Mouse (Mus musculus) heart, embryonic 15.5 days (tissue): ENCODE measurements at regions not wholly inside any gene's neighbourhood (a gene's known extent, or its start where the extent isn't known, plus 50 kb on each side); places are given as distances from the start of the nearest gene placed in this dataset.

Source experiments
- ATAC-seq: fragments of 200-750 bp; cut with Nextera tagmentation; replicated peaks from 2 replicates; pipeline ENCODE4 v1.8.0; 2017; ENCODE audit warnings: low read depth, moderate TSS enrichment; ENCODE audit not compliant: insufficient number of reproducible peaks, insufficient read depth, low FRiP score
- H3K27ac ChIP-seq: fragments of 300-500 bp; sonication (generic); 2 replicates; pipeline ENCODE4 v1.5.1; 2015; ENCODE audit warnings: mild to moderate bottlenecking, inconsistent platforms
- H3K27me3 ChIP-seq: fragments of 300-500 bp; sonication (generic); 2 replicates; pipeline ENCODE4 v1.6.1; 2015; ENCODE audit warnings: inconsistent platforms
- H3K36me3 ChIP-seq: fragments of 300-500 bp; sonication (generic); 2 replicates; pipeline ENCODE4 v1.6.1; 2015; ENCODE audit warnings: mild to moderate bottlenecking, inconsistent platforms
- H3K4me1 ChIP-seq: fragments of 300-500 bp; sonication (generic); replicated peaks from 2 replicates; pipeline ENCODE4 v1.6.1; 2015; ENCODE audit warnings: inconsistent platforms
- H3K4me2 ChIP-seq: fragments of 300-500 bp; sonication (generic); 2 replicates; pipeline ENCODE4 v1.6.1; 2015; ENCODE audit warnings: inconsistent platforms, mild to moderate bottlenecking, moderate library complexity
- H3K4me3 ChIP-seq: fragments of 300-500 bp; sonication (generic); 2 replicates; pipeline ENCODE4 v1.5.1; 2015; ENCODE audit warnings: mild to moderate bottlenecking, inconsistent platforms
- H3K9ac ChIP-seq: fragments of 300-500 bp; sonication (generic); 2 replicates; pipeline ENCODE4 v1.6.1; 2015; ENCODE audit warnings: mild to moderate bottlenecking, inconsistent platforms
- H3K9me3 ChIP-seq: fragments of 300-500 bp; sonication (generic); replicated peaks from 2 replicates; pipeline ENCODE4 v1.6.1; 2016; ENCODE audit warnings: inconsistent platforms
- WGBS: fragments of 180-500 bp; shearing (Covaris S2); methylation state at CpG from one replicate; pipeline ENCODE4 v1.1.7; 2015; ENCODE audit warnings: mixed read lengths; 5-methylcytosine and 5-hydroxymethylcytosine counted together

- 67% methylated on average over 3 of the region's 3 CpGs for WGBS
- no peak overlapping the region for H3K4me2 ChIP-seq
- no peak overlapping the region for H3K4me3 ChIP-seq
- no peak overlapping the region for H3K9ac ChIP-seq
- no peaks in the 10 kb centered on the region for H3K27me3 ChIP-seq
- no peaks in the 10 kb centered on the region for H3K4me1 ChIP-seq
- H3K27ac ChIP-seq: no peak overlapping the region
- ATAC-seq: no peak
- no peaks in the 10 kb centered on the region for H3K36me3 ChIP-seq
- H3K9me3 ChIP-seq: no peaks in the 10 kb centered on the region
These were observed 491.9 kb upstream of the 4930452B06Rik start for GRCm38 (mm10) chr14:9157941-9158340.

GRCm38 (mm10) chr14:9150841-9151240 lies 484.8 kb upstream of the 4930452B06Rik start:
- no peak for ATAC-seq
- Histone ChIP-seq H3K27ac (no peak overlapping the region), H3K4me3 (no peak overlapping the region), H3K4me2 (no peak overlapping the region), H3K4me1 (no peaks in the 10 kb centered on the region), H3K9me3 (no peaks in the 10 kb centered on the region), H3K27me3 (no peaks in the 10 kb centered on the region), H3K9ac (no peak overlapping the region), H3K36me3 (no peaks in the 10 kb centered on the region)
- WGBS: 56% methylated on average over 1 of the region's 1 CpGs

GRCm38 (mm10) chr14:9146595-9147219 lies 480.7 kb upstream of the 4930452B06Rik start:
- H3K27ac ChIP-seq: no peak overlapping the region
- no peaks in the 10 kb centered on the region for H3K36me3 ChIP-seq
- no peak overlapping the region for H3K4me2 ChIP-seq
- 68% methylated on average over 4 of the region's 4 CpGs for WGBS
- no peak overlapping the region for H3K9ac ChIP-seq
- no peaks in the 10 kb centered on the region for H3K9me3 ChIP-seq
- no peaks in the 10 kb centered on the region for H3K4me1 ChIP-seq
- no peak overlapping the region for H3K4me3 ChIP-seq
- H3K27me3 ChIP-seq: no peaks in the 10 kb centered on the region
- no peak for ATAC-seq

- WGBS: 77% methylated on average over 1 of the region's 1 CpGs
- Histone ChIP-seq H3K9me3 (no peaks in the 10 kb centered on the region), H3K4me1 (no peaks in the 10 kb centered on the region), H3K27me3 (no peaks in the 10 kb centered on the region), H3K4me3 (no peak overlapping the region), H3K9ac (no peak overlapping the region), H3K4me2 (no peak overlapping the region), H3K27ac (no peak overlapping the region), H3K36me3 (no peaks in the 10 kb centered on the region)
- no peak for ATAC-seq
These were observed 439.7 kb upstream of the 4930452B06Rik start for GRCm38 (mm10) chr14:9105708-9106107.

- WGBS: 64% methylated on average over 5 of the region's 5 CpGs
- H3K4me1 ChIP-seq: no peaks in the 10 kb centered on the region
- no peak for ATAC-seq
- H3K4me3 ChIP-seq: no peak overlapping the region
- H3K4me2 ChIP-seq: no peak overlapping the region
- no peak overlapping the region for H3K27ac ChIP-seq
- H3K27me3 ChIP-seq: no peaks in the 10 kb centered on the region
- H3K36me3 ChIP-seq: no peaks in the 10 kb centered on the region
- no peak overlapping the region for H3K9ac ChIP-seq
- no peaks in the 10 kb centered on the region for H3K9me3 ChIP-seq
These were observed 423.7 kb upstream of the 4930452B06Rik start for GRCm38 (mm10) chr14:9089625-9090326.

GRCm38 (mm10) chr14:9087103-9087502 lies 421.1 kb upstream of the 4930452B06Rik start:
- Histone ChIP-seq H3K27me3 (no peaks in the 10 kb centered on the region), H3K36me3 (no peaks in the 10 kb centered on the region)
- ATAC-seq: no peak

GRCm38 (mm10) chr14:9079632-9080031 lies 413.6 kb upstream of the 4930452B06Rik start:
- 63% methylated on average over 2 of the region's 2 CpGs for WGBS
- ATAC-seq: no peak

More at GRCm38 (mm10) chr14:9087103-9087502, 421.1 kb upstream of the 4930452B06Rik start:
- no peaks in the 10 kb centered on the region for H3K4me1 ChIP-seq
- no peak overlapping the region for H3K4me3 ChIP-seq
- no peak overlapping the region for H3K27ac ChIP-seq
- no peak overlapping the region for H3K4me2 ChIP-seq
- no peaks in the 10 kb centered on the region for H3K9me3 ChIP-seq
- no peak overlapping the region for H3K9ac ChIP-seq

GRCm38 (mm10) chr14:9079014-9079413 lies 413.0 kb upstream of the 4930452B06Rik start:
- H3K9ac ChIP-seq: no peak overlapping the region
- WGBS: 64% methylated on average over 1 of the region's 1 CpGs
- H3K4me1 ChIP-seq: no peaks in the 10 kb centered on the region
- H3K4me3 ChIP-seq: no peak overlapping the region
- no peaks in the 10 kb centered on the region for H3K36me3 ChIP-seq
- H3K4me2 ChIP-seq: no peak overlapping the region
- no peak overlapping the region for H3K27ac ChIP-seq
- no peaks in the 10 kb centered on the region for H3K27me3 ChIP-seq
- H3K9me3 ChIP-seq: no peaks in the 10 kb centered on the region
- no peak for ATAC-seq

More at GRCm38 (mm10) chr14:9079632-9080031, 413.6 kb upstream of the 4930452B06Rik start:
- no peaks in the 10 kb centered on the region for H3K36me3 ChIP-seq
- no peak overlapping the region for H3K27ac ChIP-seq
- no peaks in the 10 kb centered on the region for H3K27me3 ChIP-seq
- H3K4me2 ChIP-seq: no peak overlapping the region
- H3K9me3 ChIP-seq: no peaks in the 10 kb centered on the region
- H3K4me1 ChIP-seq: no peaks in the 10 kb centered on the region
- H3K4me3 ChIP-seq: no peak overlapping the region
- H3K9ac ChIP-seq: no peak overlapping the region

- no peak overlapping the region for H3K9ac ChIP-seq
- 48% methylated on average over 3 of the region's 3 CpGs for WGBS
- no peak for ATAC-seq
- H3K36me3 ChIP-seq: no peaks in the 10 kb centered on the region
- no peak overlapping the region for H3K4me2 ChIP-seq
- no peaks in the 10 kb centered on the region for H3K27me3 ChIP-seq
- no peaks in the 10 kb centered on the region for H3K4me1 ChIP-seq
- no peak overlapping the region for H3K4me3 ChIP-seq
- H3K9me3 ChIP-seq: no peaks in the 10 kb centered on the region
- no peak overlapping the region for H3K27ac ChIP-seq
These were observed 405.1 kb upstream of the 4930452B06Rik start for GRCm38 (mm10) chr14:9071176-9071575.

- Histone ChIP-seq H3K4me2 (no peak overlapping the region), H3K9me3 (no peaks in the 10 kb centered on the region), H3K4me3 (no peak overlapping the region), H3K9ac (no peak overlapping the region), H3K36me3 (no peaks in the 10 kb centered on the region), H3K27ac (no peak overlapping the region), H3K27me3 (no peaks in the 10 kb centered on the region), H3K4me1 (no peaks in the 10 kb centered on the region)
- 47% methylated on average over 9 of the region's 9 CpGs for WGBS
- no peak for ATAC-seq
These were observed 394.0 kb upstream of the 4930452B06Rik start for GRCm38 (mm10) chr14:9060058-9060457.

- WGBS: 69% methylated on average over 6 of the region's 6 CpGs
- no peaks in the 10 kb centered on the region for H3K9me3 ChIP-seq
- H3K9ac ChIP-seq: no peak overlapping the region
- H3K4me2 ChIP-seq: no peak overlapping the region
- no peak overlapping the region for H3K27ac ChIP-seq
- H3K4me1 ChIP-seq: no peaks in the 10 kb centered on the region
- no peak overlapping the region for H3K4me3 ChIP-seq
- H3K27me3 ChIP-seq: no peaks in the 10 kb centered on the region
- no peaks in the 10 kb centered on the region for H3K36me3 ChIP-seq
- no peak for ATAC-seq
These were observed 362.8 kb upstream of the 4930452B06Rik start for GRCm38 (mm10) chr14:9028811-9029210.

GRCm38 (mm10) chr14:9015826-9016225 lies 349.8 kb upstream of the 4930452B06Rik start:
- no peaks in the 10 kb centered on the region for H3K4me1 ChIP-seq
- no peaks in the 10 kb centered on the region for H3K9me3 ChIP-seq
- H3K4me2 ChIP-seq: no peak overlapping the region
- H3K27ac ChIP-seq: no peak overlapping the region
- H3K27me3 ChIP-seq: no peaks in the 10 kb centered on the region
- no peak overlapping the region for H3K9ac ChIP-seq
- no peak for ATAC-seq
- no peak overlapping the region for H3K4me3 ChIP-seq
- 87% methylated on average over 6 of the region's 6 CpGs for WGBS
- no peaks in the 10 kb centered on the region for H3K36me3 ChIP-seq
